Mouse (Mus musculus) ovary, postnatal 36 days (tissue): ENCODE measurements around the gene Zbtb40.

Experiments
- DNase-seq: peaks from one replicate; pipeline ENCODE4 v3.0.0; 2022; ENCODE audit warnings: low spot score, mixed read lengths

The Zbtb40 gene

GRCm38 (mm10) chr4:137048550-137049032, at the start of gene Zbtb40:
Gene Zbtb40 (minus strand): TSS chr4:137048801.
- peak; percentile 89 for DNase-seq

- DNase-seq, result no peak
Measured at GRCm38 (mm10) chr4:137097984-137098327, 49.4 kb upstream of the Zbtb40 start.

GRCm38 (mm10) chr4:137097246-137097983, 48.8 kb upstream of the Zbtb40 start:
- DNase-seq, result no peak

GRCm38 (mm10) chr4:137096353-137096752, 47.8 kb upstream of the Zbtb40 start:
- DNase-seq, result no peak

- peak; percentile 15 for DNase-seq
Measured at GRCm38 (mm10) chr4:137085083-137085810, 36.6 kb upstream of the Zbtb40 start.

- DNase-seq, result no peak
Measured at GRCm38 (mm10) chr4:137082866-137083265, 34.3 kb upstream of the Zbtb40 start.

- no peak for DNase-seq
Measured at GRCm38 (mm10) chr4:137081401-137081800, 32.8 kb upstream of the Zbtb40 start.

- no peak for DNase-seq
Measured at GRCm38 (mm10) chr4:137077216-137077615, 28.6 kb upstream of the Zbtb40 start.

- no peak for DNase-seq
Measured at GRCm38 (mm10) chr4:137071204-137071603, 22.6 kb upstream of the Zbtb40 start.

GRCm38 (mm10) chr4:137068491-137068890, 19.9 kb upstream of the Zbtb40 start:
- no peak for DNase-seq

GRCm38 (mm10) chr4:137065846-137066245, 17.2 kb upstream of the Zbtb40 start:
- DNase-seq, result no peak

GRCm38 (mm10) chr4:137054932-137055331, 6.3 kb upstream of the Zbtb40 start:
- no peak for DNase-seq

GRCm38 (mm10) chr4:137053810-137054209, 5.2 kb upstream of the Zbtb40 start:
- DNase-seq, result no peak

GRCm38 (mm10) chr4:137047840-137048549, 606 bp downstream of the Zbtb40 start:
- DNase-seq, result no peak

- no peak for DNase-seq
Measured at GRCm38 (mm10) chr4:137046110-137046509, 2.5 kb downstream of the Zbtb40 start.

- no peak for DNase-seq
Measured at GRCm38 (mm10) chr4:137044516-137044915, 4.1 kb downstream of the Zbtb40 start.

- DNase-seq, result peak; percentile 43
Measured at GRCm38 (mm10) chr4:137043799-137044198, 4.8 kb downstream of the Zbtb40 start.

GRCm38 (mm10) chr4:137042039-137042438, 6.6 kb downstream of the Zbtb40 start:
- no peak for DNase-seq

GRCm38 (mm10) chr4:137041161-137041621, 7.4 kb downstream of the Zbtb40 start:
- no peak for DNase-seq

GRCm38 (mm10) chr4:137039441-137039840, 9.2 kb downstream of the Zbtb40 start:
- DNase-seq, result no peak

- no peak for DNase-seq
Measured at GRCm38 (mm10) chr4:137038501-137038900, 10.1 kb downstream of the Zbtb40 start.

- no peak for DNase-seq
Measured at GRCm38 (mm10) chr4:137038096-137038495, 10.5 kb downstream of the Zbtb40 start.
